Mouse (Mus musculus) 416B (cell line): Measurements from ENCODE around the gene Pigf.

Experiments
- DNase-seq: peaks from one replicate; pipeline ENCODE4 v3.0.0; 2011; ENCODE audit warnings: low read depth

Gene Pigf

GRCm38 (mm10) chr17:87036141-87037073 lies 11.2 kb upstream of the Pigf start:
- DNase-seq = peak; percentile 49

GRCm38 (mm10) chr17:87024491-87025242 lies 539 bp downstream of the Pigf start:
- no peak for DNase-seq

- DNase-seq = no peak
Observed at GRCm38 (mm10) chr17:87019692-87020091, 5.5 kb downstream of the Pigf start.

GRCm38 (mm10) chr17:87011301-87012019 lies 13.7 kb downstream of the Pigf start:
- DNase-seq = peak; percentile 63

GRCm38 (mm10) chr17:87008950-87009349 lies 16.3 kb downstream of the Pigf start:
- peak; percentile 25 for DNase-seq

- no peak for DNase-seq
Observed at GRCm38 (mm10) chr17:86997323-86997722, 27.9 kb downstream of the Pigf start.

GRCm38 (mm10) chr17:86991306-86991705 lies 33.9 kb downstream of the Pigf start:
- DNase-seq = no peak

- DNase-seq = no peak
Observed at GRCm38 (mm10) chr17:86988601-86989184, 36.5 kb downstream of the Pigf start.

GRCm38 (mm10) chr17:86988161-86988560 lies 37.0 kb downstream of the Pigf start:
- DNase-seq = no peak

GRCm38 (mm10) chr17:86986449-86987138 lies 38.6 kb downstream of the Pigf start:
- DNase-seq = no peak

- DNase-seq = no peak
Observed at GRCm38 (mm10) chr17:86982497-86982896, 42.7 kb downstream of the Pigf start.

GRCm38 (mm10) chr17:86981701-86982100 lies 43.5 kb downstream of the Pigf start:
- DNase-seq = no peak

GRCm38 (mm10) chr17:86981205-86981604 lies 44.0 kb downstream of the Pigf start:
- no peak for DNase-seq

- peak; percentile 59 for DNase-seq
Observed at GRCm38 (mm10) chr17:86978496-86978895, 46.7 kb downstream of the Pigf start.

GRCm38 (mm10) chr17:86976387-86976786 lies 48.8 kb downstream of the Pigf start:
- DNase-seq = no peak

- no peak for DNase-seq
Observed at GRCm38 (mm10) chr17:86973097-86973496, 52.1 kb downstream of the Pigf start.

GRCm38 (mm10) chr17:86971860-86972259 lies 53.3 kb downstream of the Pigf start:
- no peak for DNase-seq

GRCm38 (mm10) chr17:86971036-86971435 lies 54.2 kb downstream of the Pigf start:
- DNase-seq = no peak

- DNase-seq = no peak
Observed at GRCm38 (mm10) chr17:86970026-86970750, 55.0 kb downstream of the Pigf start.

GRCm38 (mm10) chr17:86969582-86969981 lies 55.6 kb downstream of the Pigf start:
- DNase-seq = peak; percentile 19

GRCm38 (mm10) chr17:86968581-86968980 lies 56.6 kb downstream of the Pigf start:
- DNase-seq = no peak
